Comparison of ENCODE assay signal across 10 mouse cellular contexts in genomic region chr11:6560655-6561360, GRCm38 (mm10). TPM values are rescaled to one million over a fixed set of nuclear protein-coding genes. Genes with fewer than 3 reads are reported as not detected.
DNase-seq lines count a peak whose midpoint lies in the region; ATAC-seq lines count a peak whose summit lies in the region.
"Had no signal": no experiment of that assay in that cellular context is flagged by ENCODE, and none has a peak within 500 bp of the region (broad histone marks: within the 10 kb centered on the region; RNA-seq: fewer than 3 reads in every experiment).

No protein-coding gene starts in this region.

- no peak overlapping the region for H3K4me2 ChIP-seq in kidney, embryonic 14.5 days (replicated peaks; ENCODE audit: low read depth, low read length)
- H3K4me2 ChIP-seq in liver, embryonic 16.5 days (ENCODE audit: low read depth, low read length) = no peak overlapping the region
- H3K4me2 ChIP-seq: heart, embryonic 13.5 days; neural tube, embryonic 12.5 days had no signal

- WGBS in kidney, embryonic 14.5 days = 85% methylated on average over 13 of the region's 13 CpGs
- WGBS in liver, embryonic 16.5 days (ENCODE audit: insufficient replicate concordance) = 19% methylated on average over 13 of the region's 13 CpGs
- WGBS in hindbrain, embryonic 10.5 days = 88% methylated on average over 13 of the region's 13 CpGs

- H3K4me3 ChIP-seq in kidney, embryonic 14.5 days (ENCODE audit: low read length) = no peak overlapping the region
- peak overlapping the region; percentile 29 for H3K4me3 ChIP-seq in brown adipose tissue, adult 24 weeks (ENCODE audit: insufficient read depth, low read depth, low read length)
- H3K4me3 ChIP-seq in liver, embryonic 16.5 days (ENCODE audit: low read depth, low read length) = peak overlapping the region; percentile 41
- no peak overlapping the region for H3K4me3 ChIP-seq in hindbrain, embryonic 10.5 days
- H3K4me3 ChIP-seq: heart, embryonic 13.5 days; neural tube, embryonic 12.5 days had no signal

- no peaks in the 10 kb centered on the region for H3K4me1 ChIP-seq in kidney, embryonic 14.5 days (ENCODE audit: control insufficient read depth, insufficient read depth, low read length)
- H3K4me1 ChIP-seq in brown adipose tissue, adult 24 weeks (ENCODE audit: control insufficient read depth, insufficient read depth, insufficient read length, low read length) = peaks cover 23% of the 10 kb centered on the region
- H3K4me1 ChIP-seq in liver, embryonic 16.5 days (ENCODE audit: control insufficient read depth, low read depth, low read length) = peaks cover 5% of the 10 kb centered on the region; the same call in 1 of the 2 replicates
- no peaks in the 10 kb centered on the region for H3K4me1 ChIP-seq in hindbrain, embryonic 10.5 days (replicated peaks)
- H3K4me1 ChIP-seq: neural tube, embryonic 12.5 days had no signal

- DNase-seq in kidney, postnatal 36 days = no peak
- peak; percentile 55 for DNase-seq in testis, postnatal 10 days (ENCODE audit: low spot score)
- DNase-seq in cerebellum, postnatal 10 days = no peak
- no peak for DNase-seq in hindbrain, embryonic 10.5 days (ENCODE audit: low spot score)

- H3K27ac ChIP-seq in kidney, embryonic 14.5 days (ENCODE audit: low read depth, low read length) = peak overlapping the region; percentile 0; the same call in 1 of the 2 replicates
- H3K27ac ChIP-seq in brown adipose tissue, adult 24 weeks (replicated peaks; ENCODE audit: low read depth, low read length) = peak overlapping the region; percentile 32
- peak overlapping the region; percentile 10 for H3K27ac ChIP-seq in liver, embryonic 16.5 days (ENCODE audit: low read length)
- H3K27ac ChIP-seq in hindbrain, embryonic 10.5 days = no peak overlapping the region
- H3K27ac ChIP-seq: heart, embryonic 13.5 days; neural tube, embryonic 12.5 days had no signal

- ATAC-seq in kidney, embryonic 14.5 days (ENCODE audit: low FRiP score, low TSS enrichment) = no peak
- no peak for ATAC-seq in liver, embryonic 16.5 days (ENCODE audit: low read depth)
- ATAC-seq in cerebellum, adult (ENCODE audit: insufficient number of reproducible peaks, low FRiP score, low TSS enrichment) = no peak

- H3K36me3 ChIP-seq in kidney, embryonic 14.5 days (ENCODE audit: control insufficient read depth, insufficient read depth, low read length) = peaks cover 10% of the 10 kb centered on the region; the same call in 1 of the 2 replicates
- no peaks in the 10 kb centered on the region for H3K36me3 ChIP-seq in liver, embryonic 16.5 days (ENCODE audit: control insufficient read depth, insufficient read depth)
- peaks cover 58% of the 10 kb centered on the region for H3K36me3 ChIP-seq in hindbrain, embryonic 10.5 days

- no peak overlapping the region for H3K9ac ChIP-seq in kidney, embryonic 14.5 days (ENCODE audit: low read depth, low read length)
- no peak overlapping the region for H3K9ac ChIP-seq in liver, embryonic 16.5 days (ENCODE audit: low read depth, low read length)
- H3K9ac ChIP-seq: heart, embryonic 13.5 days; neural tube, embryonic 12.5 days had no signal

- no peaks in the 10 kb centered on the region for H3K27me3 ChIP-seq in kidney, embryonic 14.5 days (ENCODE audit: control insufficient read depth, insufficient read depth, low read length)
- no peaks in the 10 kb centered on the region for H3K27me3 ChIP-seq in liver, embryonic 16.5 days (ENCODE audit: control insufficient read depth, insufficient read depth, low read depth, low read length)
- H3K27me3 ChIP-seq in hindbrain, embryonic 10.5 days (ENCODE audit: insufficient read depth, poor library complexity, severe bottlenecking) = no peaks in the 10 kb centered on the region
- H3K27me3 ChIP-seq: heart, embryonic 13.5 days; neural tube, embryonic 12.5 days had no signal

- H3K9me3 ChIP-seq in kidney, embryonic 14.5 days (ENCODE audit: control insufficient read depth, low read length) = no peaks in the 10 kb centered on the region
- no peaks in the 10 kb centered on the region for H3K9me3 ChIP-seq in liver, embryonic 16.5 days (replicated peaks; ENCODE audit: control insufficient read depth, low read length)
- H3K9me3 ChIP-seq in hindbrain, embryonic 10.5 days = no peaks in the 10 kb centered on the region
- H3K9me3 ChIP-seq: heart, embryonic 13.5 days; neural tube, embryonic 12.5 days had no signal

RNA-seq across cellular contexts. Expression of gene Ccm2, which starts 14.1 kb away (rescaled TPM):
- polyA plus RNA-seq in kidney, embryonic 14.5 days (2014; fragmentation: Nextera tagmentation; extraction: Ambion mirVana) = 86.4 and 94.4 TPM in 2 replicates
- polyA plus RNA-seq in brown adipose tissue, adult 24 weeks (2012; ENCODE audit: insufficient read depth, insufficient read length, missing spikeins) = 26.2 and 29.6 TPM in 2 replicates
- polyA plus RNA-seq in liver, embryonic 16.5 days (2015; fragmentation: Nextera tagmentation; extraction: Ambion mirVana) = 34.5 and 36.0 TPM in 2 replicates
- polyA plus RNA-seq in hindbrain, embryonic 10.5 days (2016; fragmentation: Nextera tagmentation; extraction: Ambion mirVana) = 112 TPM in 2 replicates

RNA-seq across cellular contexts. Expression of gene Myo1g, which starts 40.0 kb away (rescaled TPM):
- 0.57 and 0.60 TPM in 2 replicates for polyA plus RNA-seq in kidney, embryonic 14.5 days (2014; fragmentation: Nextera tagmentation; extraction: Ambion mirVana)
- polyA plus RNA-seq in brown adipose tissue, adult 24 weeks (2012; ENCODE audit: insufficient read depth, insufficient read length, missing spikeins) = 0.71 and 2.9 TPM in 2 replicates
- 8.5 and 8.7 TPM in 2 replicates for polyA plus RNA-seq in liver, embryonic 16.5 days (2015; fragmentation: Nextera tagmentation; extraction: Ambion mirVana)
- 1.1 TPM in 2 replicates for polyA plus RNA-seq in hindbrain, embryonic 10.5 days (2016; fragmentation: Nextera tagmentation; extraction: Ambion mirVana)

RNA-seq across cellular contexts. Expression of gene Nacad, which starts 45.0 kb away (rescaled TPM):
- 0.77 and 0.86 TPM in 2 replicates for polyA plus RNA-seq in kidney, embryonic 14.5 days (2014; fragmentation: Nextera tagmentation; extraction: Ambion mirVana)
- not detected in 2 replicates for polyA plus RNA-seq in brown adipose tissue, adult 24 weeks (2012; ENCODE audit: insufficient read depth, insufficient read length, missing spikeins)
- polyA plus RNA-seq in liver, embryonic 16.5 days (2015; fragmentation: Nextera tagmentation; extraction: Ambion mirVana) = 3.2 and 3.6 TPM in 2 replicates
- polyA plus RNA-seq in hindbrain, embryonic 10.5 days (2016; fragmentation: Nextera tagmentation; extraction: Ambion mirVana) = 21.8 and 56.0 TPM in 2 replicates

Comparison
In these comparisons a context has a peak if more than half of its experiments do, and no peak if none do; other contexts are left out.
1. H3K4me3 ChIP-seq: peak in brown adipose tissue, adult 24 weeks (single experiment) and liver, embryonic 16.5 days (single experiment); none in kidney, embryonic 14.5 days (single experiment) and hindbrain, embryonic 10.5 days (single experiment).